Mouse (Mus musculus) spleen, postnatal 36 days (tissue): Measurements from ENCODE around the gene Prpf6.

ENCODE experiments used
- DNase-seq, 2 experiments: peaks; one replicate each; pipeline ENCODE4 v3.0.0; 2022; ENCODE audit warnings: low spot score in 2 of 2, mixed read lengths in 1 of 2

The Prpf6 gene

DNA sequence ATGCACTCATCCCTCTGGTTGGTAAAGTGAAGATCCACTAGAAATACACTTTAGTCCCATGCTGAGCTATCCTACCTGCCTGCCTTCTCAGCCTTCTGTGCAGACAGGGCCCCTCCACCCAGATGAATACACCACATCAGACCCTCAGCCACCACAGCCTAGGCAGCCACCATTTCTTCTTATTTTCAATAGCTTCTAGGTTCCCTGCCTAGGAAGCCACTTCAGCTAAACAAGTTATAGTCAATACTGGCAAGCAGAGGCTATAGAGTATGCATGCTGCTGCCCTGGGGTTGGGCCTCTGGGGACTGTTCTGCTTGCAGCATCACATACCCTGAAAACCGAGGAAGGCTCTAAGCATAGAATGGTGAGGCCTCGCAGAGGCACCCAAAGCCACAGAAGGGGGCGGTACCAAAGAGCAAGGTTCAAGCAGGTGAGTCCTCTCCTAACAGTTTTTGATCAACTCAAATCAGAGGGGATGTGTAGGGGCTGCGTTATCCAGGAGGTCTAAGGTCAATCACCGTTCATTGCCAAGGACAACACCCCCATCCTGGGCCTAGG is at the start of gene Prpf6:
Prpf6 (plus strand) TSS at position 341 of the 558 bp plus-strand sequence.
- DNase-seq, result peak; percentile 43 to 50

- DNase-seq, result no peak
These were observed 45.5 kb upstream of the Prpf6 start for GRCm38 (mm10) chr2:181546142-181546541.

DNA sequence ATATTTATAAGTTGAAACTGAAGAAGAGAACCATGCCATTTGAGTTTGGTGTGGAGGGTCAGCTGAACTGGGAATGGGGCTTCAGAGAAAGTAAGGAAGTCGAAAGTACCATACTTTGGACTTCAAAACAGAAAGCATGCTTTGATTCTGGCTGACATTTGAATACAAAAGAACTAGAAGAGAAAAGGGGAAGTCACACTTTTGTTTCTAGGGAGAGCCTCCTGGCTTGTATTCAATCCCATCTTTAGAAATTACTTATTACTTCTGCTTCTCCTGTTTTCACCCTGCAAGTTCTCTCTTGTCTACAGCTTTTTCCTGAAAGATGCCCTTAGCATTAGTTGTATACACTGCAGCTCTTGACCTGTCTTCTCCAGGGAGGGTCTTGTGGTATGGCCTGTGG is 43.4 kb upstream of the Prpf6 start:
- no peak for DNase-seq

DNA sequence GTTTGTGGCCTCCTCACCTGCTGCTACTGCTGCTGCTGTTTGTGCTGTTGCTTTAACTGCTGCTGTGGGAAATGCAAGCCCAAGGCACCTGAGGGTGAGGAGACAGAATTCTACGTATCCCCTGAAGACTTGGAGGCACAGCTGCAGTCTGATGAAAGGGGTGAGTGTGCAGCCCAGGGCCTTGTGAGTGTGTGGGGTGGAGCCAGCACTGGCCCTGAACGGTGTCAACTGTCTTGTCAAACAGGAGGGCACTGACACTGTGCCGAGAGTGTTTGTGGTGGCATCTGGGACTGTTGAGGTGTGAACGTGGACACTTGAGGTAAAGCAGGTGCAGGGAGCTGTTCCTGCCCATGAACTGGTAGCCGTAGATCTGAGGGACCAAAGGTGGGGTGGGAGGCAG is 43.0 kb upstream of the Prpf6 start:
- no peak for DNase-seq

DNA sequence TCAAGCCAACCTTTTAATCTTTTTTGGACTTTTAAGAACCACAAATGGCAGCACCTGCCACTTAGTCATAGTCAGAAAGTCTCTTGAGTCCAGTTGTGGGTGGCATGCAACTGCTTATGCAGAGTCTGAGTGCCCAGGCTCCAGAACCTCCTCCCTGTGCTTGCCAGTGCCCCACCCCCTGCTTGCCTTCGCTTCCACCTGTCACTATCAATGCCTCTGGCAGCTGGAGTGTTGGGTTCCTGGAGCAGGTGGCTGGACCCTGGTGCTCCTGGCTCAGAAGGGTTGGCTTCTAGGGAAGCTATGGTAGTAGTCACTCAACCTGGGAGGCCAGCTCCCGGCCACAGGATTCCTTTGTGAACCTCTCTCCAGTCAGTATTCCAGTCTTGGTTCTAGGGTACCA is 41.4 kb upstream of the Prpf6 start:
- no peak for DNase-seq

GRCm38 (mm10) chr2:181553772-181554171 is 37.9 kb upstream of the Prpf6 start:
- DNase-seq, result no peak

DNA sequence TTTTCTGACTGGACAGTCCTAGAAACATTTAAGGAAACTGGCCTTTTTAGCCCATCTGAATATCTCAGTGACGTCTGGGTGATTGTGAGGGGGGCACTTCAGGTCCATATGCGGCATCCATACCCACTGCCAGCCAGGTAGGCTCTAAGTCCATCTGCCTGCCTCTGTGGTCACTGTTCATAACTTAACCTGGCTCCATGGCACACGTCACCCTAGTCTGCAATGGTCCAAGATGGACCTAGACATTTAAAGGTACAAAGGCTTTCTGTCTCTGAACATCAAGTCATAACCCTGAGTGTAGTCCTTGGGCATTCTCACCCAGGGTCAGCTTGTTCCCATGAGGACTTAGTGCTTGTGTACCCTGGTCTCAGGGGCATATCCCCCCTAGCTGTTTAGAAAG is 24.3 kb upstream of the Prpf6 start:
- DNase-seq, result no peak

DNA sequence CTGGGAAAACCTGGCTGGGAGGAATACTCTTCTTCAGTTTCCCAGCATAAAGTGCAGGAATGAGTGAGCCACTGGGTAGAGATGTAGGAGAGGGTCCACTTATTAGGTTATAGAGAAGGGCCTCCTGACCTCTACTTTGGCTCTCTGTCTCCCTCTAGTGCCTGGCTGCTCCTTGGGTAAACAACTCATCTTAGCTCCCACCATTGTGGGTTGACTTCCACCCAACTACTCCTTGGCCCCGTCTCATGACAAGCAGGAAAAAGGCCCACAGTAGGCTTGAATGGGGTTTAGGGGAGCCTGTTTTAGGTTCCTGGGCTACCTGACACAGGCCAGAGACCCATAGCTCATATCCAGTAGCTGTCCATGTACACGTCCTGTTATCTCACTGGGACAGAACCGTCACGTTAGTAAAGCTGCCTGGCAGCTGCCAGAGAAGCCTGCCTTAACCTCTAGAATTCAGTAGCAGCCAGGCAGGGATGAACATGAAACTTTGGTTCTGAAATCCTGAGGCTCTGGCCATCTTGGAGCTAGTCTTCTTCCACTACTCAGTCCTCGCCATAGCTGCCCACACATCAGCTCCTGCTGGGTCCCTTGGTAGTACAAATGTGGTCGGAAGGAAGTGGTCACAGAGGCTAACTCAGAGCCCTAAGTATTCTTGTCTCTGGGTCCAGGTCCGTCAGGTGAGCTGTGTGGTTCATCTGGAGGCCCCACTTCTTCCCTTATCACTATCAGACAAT is 23.2 kb upstream of the Prpf6 start:
- peak; percentile 40 to 52 for DNase-seq

- no peak for DNase-seq
These were observed 21.8 kb upstream of the Prpf6 start for GRCm38 (mm10) chr2:181569856-181570255.

DNA sequence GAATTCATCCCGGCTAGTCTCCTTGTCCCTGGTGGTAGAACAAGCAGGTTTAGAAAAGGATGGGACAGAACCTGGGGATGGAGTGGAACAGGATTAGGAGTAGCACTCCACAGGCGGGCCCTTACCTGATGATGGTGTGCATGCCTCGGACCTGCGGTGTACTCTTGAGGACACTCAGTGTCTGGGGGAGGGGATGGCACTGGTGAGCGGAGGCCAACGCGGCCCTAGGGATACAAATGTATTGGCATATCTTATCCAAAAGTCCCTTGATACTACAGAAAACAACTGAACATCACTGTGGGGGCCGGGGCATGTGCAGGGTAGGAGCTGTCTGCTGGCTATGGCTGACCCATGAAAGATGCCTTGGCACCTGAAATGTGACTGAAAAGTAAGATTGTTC is 21.3 kb upstream of the Prpf6 start:
- no peak for DNase-seq

DNA sequence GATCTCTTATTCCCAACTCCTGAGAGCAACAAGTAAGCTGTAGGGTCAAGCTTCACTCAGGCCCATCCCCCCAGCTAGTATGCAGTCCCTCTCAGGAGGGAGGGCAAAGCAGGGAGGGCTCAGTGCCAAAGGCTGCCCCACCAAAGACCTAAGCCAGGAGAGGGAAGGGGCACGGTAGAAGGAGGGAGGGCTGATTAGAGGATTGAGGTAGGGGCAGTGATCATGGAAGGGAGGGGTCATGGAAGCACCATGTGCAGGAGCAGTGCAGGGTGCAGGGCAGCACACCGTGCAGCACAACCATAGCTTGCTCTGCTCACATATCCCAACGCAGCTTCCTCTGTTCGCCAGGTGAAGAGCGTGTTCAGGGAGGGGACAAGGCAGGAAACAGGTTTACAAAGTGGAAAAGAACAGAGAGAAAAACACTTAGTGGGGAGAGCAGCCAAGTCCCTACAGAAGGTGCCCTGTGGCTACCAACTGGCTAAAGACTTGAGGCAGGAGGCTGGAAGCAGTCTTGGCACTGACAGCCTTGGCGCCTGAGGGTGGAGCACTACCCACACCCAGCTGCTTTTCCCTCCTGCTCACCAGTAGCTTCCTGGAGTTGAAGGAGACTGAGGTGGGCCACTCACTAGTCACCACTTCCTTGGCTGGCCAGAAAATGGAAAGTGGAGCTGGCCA is 20.6 kb upstream of the Prpf6 start:
- DNase-seq, result no peak

DNA sequence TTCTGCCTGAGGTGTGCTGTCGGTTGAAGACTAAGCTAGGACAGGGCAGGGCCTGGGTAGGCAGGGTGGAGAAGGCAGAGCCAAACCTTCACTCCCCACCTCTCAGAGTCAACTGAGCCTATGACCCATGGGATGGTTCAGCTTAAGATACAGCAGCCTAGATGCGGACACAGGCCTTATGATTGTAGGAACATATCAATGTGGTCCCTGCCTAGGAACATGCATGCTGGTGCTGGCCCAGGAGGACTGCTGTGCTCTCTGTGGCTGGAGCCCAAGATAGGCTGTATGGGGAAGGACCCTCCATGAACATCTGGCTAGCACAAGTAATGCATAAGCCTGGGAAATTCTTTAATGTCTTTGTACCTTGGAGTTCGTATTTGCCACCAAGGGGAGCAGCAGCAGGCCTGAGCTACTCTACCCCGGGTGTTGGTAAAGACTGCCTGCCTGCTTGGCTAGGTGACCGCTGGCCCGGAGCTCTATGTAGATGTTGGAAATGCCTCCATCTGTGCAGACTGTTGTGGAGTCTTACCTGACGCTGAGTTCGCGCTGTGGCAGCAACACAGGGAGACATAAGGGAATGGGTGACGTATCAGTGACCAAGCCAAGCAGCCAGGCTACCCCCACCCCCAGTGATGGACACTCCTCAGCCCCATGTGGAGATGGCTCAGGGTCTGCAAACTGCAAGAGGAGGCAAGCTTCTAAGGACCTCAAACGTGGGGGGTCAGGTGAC is 19.6 kb upstream of the Prpf6 start:
- no peak for DNase-seq

- DNase-seq, result no peak
These were observed 18.4 kb upstream of the Prpf6 start for GRCm38 (mm10) chr2:181572921-181573920.

- DNase-seq, result no peak
These were observed 17.7 kb upstream of the Prpf6 start for GRCm38 (mm10) chr2:181573961-181574360.

- no peak for DNase-seq
These were observed 16.6 kb upstream of the Prpf6 start for GRCm38 (mm10) chr2:181574921-181575545.

DNA sequence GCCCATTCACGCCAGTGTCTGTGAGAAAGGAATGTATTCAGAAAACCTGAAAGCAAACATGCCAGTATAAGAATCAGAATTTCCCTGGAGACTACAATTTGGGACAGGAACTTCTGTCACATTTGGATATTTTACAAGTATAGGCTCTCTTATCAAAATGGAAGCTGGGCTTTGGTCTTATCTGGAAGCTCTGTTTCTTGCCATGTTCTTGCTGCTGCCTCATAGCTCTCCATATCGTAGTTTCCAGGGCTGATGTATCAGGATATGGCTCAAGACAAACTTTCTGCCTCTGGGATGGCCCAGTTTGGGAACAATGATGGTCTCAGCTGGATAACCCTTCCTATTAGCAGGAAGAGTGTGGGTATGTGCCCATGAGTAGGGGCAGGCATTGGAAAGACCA is 15.1 kb upstream of the Prpf6 start:
- no peak for DNase-seq

- no peak for DNase-seq
These were observed 14.5 kb upstream of the Prpf6 start for GRCm38 (mm10) chr2:181577126-181577525.

DNA sequence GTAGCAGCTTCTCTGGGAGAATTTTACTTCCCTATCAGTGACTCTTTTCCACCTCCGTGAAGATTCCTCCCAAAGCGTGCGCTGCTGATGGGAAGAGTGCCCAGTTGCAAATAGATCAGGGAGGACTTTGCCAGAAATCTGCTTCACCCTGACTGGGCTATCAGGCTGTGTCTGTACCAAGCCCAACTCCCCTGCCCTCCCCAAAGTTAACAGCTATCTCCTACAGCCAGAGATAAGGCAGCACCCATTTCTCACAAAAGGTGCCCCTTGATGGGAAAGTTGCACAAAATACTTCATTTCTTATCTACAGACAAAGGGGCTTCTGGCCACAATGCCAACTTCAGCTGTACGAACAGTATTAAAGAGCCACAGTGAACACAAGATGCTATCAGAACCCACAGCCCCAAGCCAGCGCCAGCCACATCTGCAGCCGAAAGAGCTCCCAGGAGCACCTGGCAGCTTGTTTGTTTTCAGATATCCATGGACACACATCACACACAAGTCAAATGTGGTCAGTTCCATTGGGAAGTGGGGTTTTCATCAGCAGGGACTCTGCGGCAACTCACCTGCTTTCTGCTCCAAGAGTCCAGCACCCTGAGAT is 13.6 kb upstream of the Prpf6 start:
- DNase-seq, result no peak

DNA sequence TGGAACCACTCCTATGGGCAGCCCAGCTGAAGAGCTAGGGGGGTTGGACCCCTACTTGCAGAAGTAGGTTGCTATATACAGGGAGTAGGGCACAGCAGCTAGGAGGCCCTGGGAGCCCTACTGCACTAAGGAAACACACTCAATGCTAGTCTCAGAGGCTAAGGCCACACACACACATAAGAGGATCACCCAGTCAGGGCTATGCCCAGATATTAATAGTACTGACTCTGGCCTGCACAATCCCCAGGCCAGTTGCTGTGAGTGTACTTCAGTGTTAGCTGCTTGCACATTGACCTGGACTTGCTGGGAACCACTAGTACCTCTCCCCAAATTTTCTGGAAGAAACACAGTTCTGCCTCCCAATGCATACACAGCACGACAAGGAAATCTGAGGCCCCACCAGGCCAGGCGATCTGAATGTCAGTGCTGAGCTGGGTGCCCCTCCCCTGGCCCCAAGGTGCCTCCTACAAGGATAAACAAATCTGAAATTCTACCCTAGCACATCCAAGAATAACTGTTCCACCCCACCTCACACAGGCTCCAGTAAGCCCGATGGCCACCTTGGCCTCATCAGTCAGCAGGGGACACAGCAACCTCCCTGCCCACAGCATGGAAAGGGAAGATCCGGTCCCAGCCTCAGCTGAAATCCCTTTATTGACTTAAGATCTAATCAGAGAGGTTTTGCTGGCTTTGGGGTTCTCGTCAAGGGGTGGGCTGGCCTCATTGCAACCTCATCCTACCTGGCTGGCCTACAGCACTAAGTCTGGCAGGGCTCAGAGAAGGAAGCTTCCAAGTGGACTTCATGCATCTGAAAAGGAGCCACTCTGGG is 12.7 kb upstream of the Prpf6 start:
- no peak for DNase-seq
